Mouse (Mus musculus): ENCODE results near the gene Tmem132c.

The Tmem132c gene

DNA sequence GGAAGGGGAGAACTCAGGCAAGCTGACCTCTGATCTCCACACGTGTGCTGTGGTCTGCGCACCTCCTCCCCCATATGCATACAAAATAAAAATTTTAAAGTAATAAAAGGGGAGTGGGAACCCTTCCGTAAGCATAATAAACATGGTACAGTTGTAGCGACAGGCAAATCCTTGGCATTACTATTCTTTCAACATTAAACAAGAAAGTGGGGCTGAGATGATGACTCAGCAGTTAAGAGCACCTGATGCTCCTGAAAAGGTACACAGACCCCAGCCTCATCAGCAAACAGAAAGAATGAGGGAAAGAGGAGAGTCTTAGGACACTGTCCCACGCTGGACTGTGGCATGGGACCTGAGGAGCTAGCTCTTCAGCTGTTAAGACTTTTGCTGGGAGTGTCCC lies 361.4 kb downstream of the Tmem132c start:
- DNase-seq (ENCODE audit: low read depth): no peak

GRCm38 (mm10) chr5:127607507-127607906 lies 365.9 kb downstream of the Tmem132c start:
- DNase-seq (ENCODE audit: low read depth): no peak

DNA sequence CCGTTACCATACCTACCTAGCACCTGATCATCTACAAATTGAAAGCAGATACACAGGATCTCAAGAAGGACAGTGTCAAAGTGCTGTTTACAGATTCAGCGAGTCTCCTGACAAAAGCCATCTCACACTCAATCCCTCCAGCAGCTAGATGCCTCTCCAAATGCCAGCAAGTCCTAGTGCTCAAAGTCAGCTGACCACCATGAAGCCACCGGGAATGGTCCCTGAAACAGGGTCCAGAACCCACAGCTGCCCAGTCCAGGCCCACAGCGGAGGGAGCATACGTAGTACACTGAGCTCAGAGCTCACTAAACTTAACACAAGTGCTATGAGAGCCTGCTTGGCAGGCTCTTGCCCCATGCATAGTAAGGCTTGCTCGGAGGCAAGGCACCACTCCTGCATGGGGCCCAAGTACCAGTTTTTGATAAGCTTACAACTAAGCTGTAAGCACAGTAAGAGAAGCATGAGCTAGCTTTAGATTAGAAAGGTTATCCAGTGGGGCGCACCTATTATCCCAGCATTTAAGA lies 367.6 kb downstream of the Tmem132c start:
- no peak for DNase-seq (ENCODE audit: low read depth)

- DNase-seq (ENCODE audit: low read depth): peak; percentile 81
These were observed 369.3 kb downstream of the Tmem132c start for GRCm38 (mm10) chr5:127610787-127611509.

DNA sequence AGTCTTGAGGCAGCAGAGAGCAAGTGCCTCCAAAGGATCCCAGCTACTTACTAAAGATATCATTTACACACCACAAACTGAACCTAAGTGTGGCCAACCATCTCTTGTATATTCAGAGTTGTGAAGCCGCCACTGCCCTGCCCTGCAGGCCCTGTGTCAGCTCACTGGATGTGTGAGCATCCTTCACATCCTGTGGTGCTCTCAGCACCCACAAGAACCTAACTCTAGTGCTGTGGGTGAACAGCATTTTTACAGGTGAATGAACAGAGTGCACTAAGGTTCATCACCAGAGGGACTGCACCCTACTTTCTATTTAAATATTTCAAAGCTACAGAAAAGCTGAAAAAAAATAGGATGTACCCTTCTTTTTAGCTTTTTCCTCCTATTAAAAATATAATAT lies 370.3 kb downstream of the Tmem132c start:
- no peak for DNase-seq (ENCODE audit: low read depth)

- DNase-seq (ENCODE audit: low read depth): no peak
These were observed 370.8 kb downstream of the Tmem132c start for GRCm38 (mm10) chr5:127612397-127612796.
